Mouse (Mus musculus) thymus, adult 2 months (tissue): ENCODE measurements around the gene Nsmce1.

Experiments used
- CTCF ChIP-seq: fragments of 200-500 bp; IDR thresholded peaks from 2 replicates; pipeline ENCODE4 v1.5.1; 2012; ENCODE audit warnings: mild to moderate bottlenecking, control low read depth, low read length, moderate library complexity, borderline replicate concordance; ENCODE audit not compliant: control insufficient read depth, poor library complexity, insufficient read depth; ENCODE audit errors: extremely low read depth
- POLR2A ChIP-seq: fragments of 200-500 bp; IDR thresholded peaks from 2 replicates; pipeline ENCODE4 v1.6.1; 2012; ENCODE audit warnings: mild to moderate bottlenecking, low read length, control low read depth, moderate library complexity; ENCODE audit not compliant: control insufficient read depth, poor library complexity, insufficient read depth; ENCODE audit errors: extremely low read depth

DNA sequence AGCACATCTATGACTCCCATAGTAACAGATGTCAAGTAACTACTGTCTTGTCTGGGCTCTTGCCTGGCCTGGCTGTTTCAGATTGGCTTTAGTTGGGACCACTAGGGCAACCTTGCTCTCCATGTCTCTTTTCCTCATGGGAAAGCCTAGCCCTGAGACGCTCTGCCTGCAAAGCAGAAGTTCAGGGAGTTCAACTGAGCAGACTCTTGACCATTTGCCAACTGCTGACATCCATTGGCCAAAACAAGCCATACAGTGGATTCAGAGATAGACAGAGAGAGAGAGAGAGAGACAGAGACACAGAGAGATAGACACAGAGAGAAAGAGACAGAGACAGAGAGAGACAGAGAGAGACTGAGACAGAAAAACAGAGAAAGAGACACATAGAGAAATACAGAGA, 49.6 kb upstream of the Nsmce1 start:
- no peak for TF ChIP-seq CTCF
- no peak for TF ChIP-seq POLR2A
